Comparison of ENCODE assay signal across 8 mouse cellular contexts in genomic region chr13:100731462-100732046, GRCm38 (mm10). TPM values are rescaled to one million over a fixed set of nuclear protein-coding genes. Genes with fewer than 3 reads are reported as not detected.
DNase-seq lines count a peak whose midpoint lies in the region; ATAC-seq and TF ChIP-seq lines count a peak whose summit lies in the region.
"Not testable (repeated sequence)": the region's sequence is repeated elsewhere in the genome, so short reads cannot be mapped to it uniquely, and the experiment has no call there.

No protein-coding gene starts in this region.

- peak; percentile 21 for TF ChIP-seq CTCF in layer of hippocampus, adult 2 months (conservative IDR thresholded peaks at IDR 0.05)

- 0 out of 2 replicates have a peak overlapping the region, but pooled peaks have one; percentile 27 for H3K9ac ChIP-seq in forebrain, embryonic 12.5 days
- not testable (repeated sequence) for H3K9ac ChIP-seq in heart, embryonic 12.5 days; hindbrain, embryonic 16.5 days (ENCODE audit: low read depth, low read length); liver, embryonic 16.5 days (ENCODE audit: low read depth, low read length); midbrain, embryonic 14.5 days (replicated peaks; ENCODE audit: low read length); stomach, embryonic 15.5 days

- H3K4me1 ChIP-seq in forebrain, embryonic 12.5 days: peaks cover 16% of the 10 kb centered on the region
- H3K4me1 ChIP-seq in heart, embryonic 12.5 days (replicated peaks): peaks cover 22% of the 10 kb centered on the region
- H3K4me1 ChIP-seq in hindbrain, embryonic 16.5 days (ENCODE audit: control insufficient read depth, insufficient read depth, low read depth, low read length): peaks cover 11% of the 10 kb centered on the region
- H3K4me1 ChIP-seq in liver, embryonic 16.5 days (ENCODE audit: control insufficient read depth, low read depth, low read length): peaks cover 18% of the 10 kb centered on the region
- peaks cover 10% of the 10 kb centered on the region for H3K4me1 ChIP-seq in midbrain, embryonic 14.5 days (ENCODE audit: control insufficient read depth, insufficient read depth, low read length)
- peaks cover 13% of the 10 kb centered on the region for H3K4me1 ChIP-seq in stomach, embryonic 15.5 days

- WGBS in forebrain, embryonic 12.5 days: 91% methylated on average over 6 of the region's 6 CpGs
- WGBS in heart, embryonic 12.5 days: 90% methylated on average over 6 of the region's 6 CpGs
- 92% methylated on average over 5 of the region's 6 CpGs for WGBS in hindbrain, embryonic 16.5 days
- 88% methylated on average over 5 of the region's 6 CpGs for whole genome bisulfite sequencing in liver, embryonic 16.5 days (ENCODE audit: insufficient replicate concordance)
- WGBS in midbrain, embryonic 14.5 days: 92% methylated on average over 5 of the region's 6 CpGs
- WGBS in stomach, embryonic 15.5 days: 81% methylated on average over 6 of the region's 6 CpGs

- not testable (repeated sequence) for H3K27ac ChIP-seq in forebrain, embryonic 12.5 days; heart, embryonic 12.5 days (ENCODE audit: poor library complexity, severe bottlenecking); hindbrain, embryonic 16.5 days (ENCODE audit: low read depth, low read length); liver, embryonic 16.5 days (ENCODE audit: low read length); midbrain, embryonic 14.5 days (replicated peaks; ENCODE audit: low read depth, low read length)
- peak overlapping the region; percentile 81; the same call in 1 of the 2 replicates for H3K27ac ChIP-seq in layer of hippocampus, adult 2 months
- peak overlapping the region; percentile 94; the same call in 1 of the 2 replicates for H3K27ac ChIP-seq in stomach, embryonic 15.5 days

- DNase-seq in NIH3T3 (ENCODE audit: low read depth): peak; percentile 29
- DNase-seq in layer of hippocampus, adult 2 months (ENCODE audit: low spot score in 2 of 2); midbrain, embryonic 14.5 days: not testable (repeated sequence)

- not testable (repeated sequence) for H3K27me3 ChIP-seq in forebrain, embryonic 12.5 days; heart, embryonic 12.5 days (replicated peaks); hindbrain, embryonic 16.5 days (replicated peaks; ENCODE audit: control insufficient read depth, insufficient read depth, low read length); liver, embryonic 16.5 days (ENCODE audit: control insufficient read depth, insufficient read depth, low read depth, low read length); midbrain, embryonic 14.5 days (ENCODE audit: control insufficient read depth, insufficient read depth, low read length); stomach, embryonic 15.5 days (replicated peaks)

- ATAC-seq in forebrain, embryonic 12.5 days (ENCODE audit: low FRiP score); heart, embryonic 12.5 days (ENCODE audit: insufficient number of reproducible peaks, low FRiP score); hindbrain, embryonic 16.5 days; liver, embryonic 16.5 days (ENCODE audit: low read depth); midbrain, embryonic 14.5 days (ENCODE audit: low FRiP score, low TSS enrichment); stomach, embryonic 15.5 days (ENCODE audit: insufficient read depth, low FRiP score, low read depth): not testable (repeated sequence)

- peak overlapping the region; percentile 87; the same call in 1 of the 2 replicates for H3K4me3 ChIP-seq in forebrain, embryonic 12.5 days (replicated peaks)
- H3K4me3 ChIP-seq in heart, embryonic 12.5 days: peak overlapping the region; percentile 89
- H3K4me3 ChIP-seq in hindbrain, embryonic 16.5 days (ENCODE audit: low read length); layer of hippocampus, adult 2 months; liver, embryonic 16.5 days (ENCODE audit: low read depth, low read length); stomach, embryonic 15.5 days (replicated peaks): not testable (repeated sequence)
- H3K4me3 ChIP-seq in midbrain, embryonic 14.5 days (replicated peaks; ENCODE audit: low read depth, low read length): peak overlapping the region; percentile 89

- H3K9me3 ChIP-seq in forebrain, embryonic 12.5 days; heart, embryonic 12.5 days (replicated peaks); hindbrain, embryonic 16.5 days (ENCODE audit: control insufficient read depth, low read length); liver, embryonic 16.5 days (replicated peaks; ENCODE audit: control insufficient read depth, low read length); midbrain, embryonic 14.5 days (ENCODE audit: control insufficient read depth, low read length); stomach, embryonic 15.5 days: not testable (repeated sequence)

- peak overlapping the region; percentile 90; the same call in 1 of the 2 replicates for H3K4me2 ChIP-seq in forebrain, embryonic 12.5 days
- peak overlapping the region; percentile 87 for H3K4me2 ChIP-seq in heart, embryonic 12.5 days
- peak overlapping the region; percentile 74 for H3K4me2 ChIP-seq in hindbrain, embryonic 16.5 days (ENCODE audit: low read length)
- H3K4me2 ChIP-seq in liver, embryonic 16.5 days (ENCODE audit: low read depth, low read length): peak overlapping the region; percentile 77
- H3K4me2 ChIP-seq in midbrain, embryonic 14.5 days (ENCODE audit: low read length): peak overlapping the region; percentile 92
- peak overlapping the region; percentile 62 for H3K4me2 ChIP-seq in stomach, embryonic 15.5 days

- peaks cover 20% of the 10 kb centered on the region for H3K36me3 ChIP-seq in forebrain, embryonic 12.5 days (replicated peaks)
- peaks cover 30% of the 10 kb centered on the region for H3K36me3 ChIP-seq in heart, embryonic 12.5 days
- not testable (repeated sequence) for H3K36me3 ChIP-seq in hindbrain, embryonic 16.5 days (ENCODE audit: control insufficient read depth, insufficient read depth, low read length); stomach, embryonic 15.5 days
- peaks cover 11% of the 10 kb centered on the region for H3K36me3 ChIP-seq in liver, embryonic 16.5 days (ENCODE audit: control insufficient read depth, insufficient read depth)
- H3K36me3 ChIP-seq in midbrain, embryonic 14.5 days (ENCODE audit: control insufficient read depth, insufficient read depth, low read length): peaks cover 20% of the 10 kb centered on the region

RNA-seq across cellular contexts. Expression of gene Cdk7, which starts 0.8 kb away (rescaled TPM):
- polyA plus RNA-seq in forebrain, embryonic 12.5 days (2016; fragmentation: Nextera tagmentation; extraction: Ambion mirVana): 63.7 and 66.2 TPM in 2 replicates
- 76.6 and 77.0 TPM in 2 replicates for polyA plus RNA-seq in heart, embryonic 12.5 days (2016; fragmentation: Nextera tagmentation; extraction: Ambion mirVana)
- 35.8 and 40.0 TPM in 2 replicates for polyA plus RNA-seq in hindbrain, embryonic 16.5 days (2015; fragmentation: Nextera tagmentation; extraction: Ambion mirVana)
- total RNA-seq in layer of hippocampus, adult 2 months (2021): 10 to 100 TPM; 40.2 to 40.4 TPM
- polyA plus RNA-seq in liver, embryonic 16.5 days (2015; fragmentation: Nextera tagmentation; extraction: Ambion mirVana): 28.7 and 31.4 TPM in 2 replicates
- 43.2 and 46.0 TPM in 2 replicates for polyA plus RNA-seq in midbrain, embryonic 14.5 days (2014; fragmentation: Nextera tagmentation; extraction: Ambion mirVana)
- 75.6 and 81.7 TPM in 2 replicates for polyA plus RNA-seq in stomach, embryonic 15.5 days (2015; fragmentation: Nextera tagmentation; extraction: Ambion mirVana)

RNA-seq across cellular contexts. Expression of gene Mrps36, which starts 12.9 kb away (rescaled TPM):
- polyA plus RNA-seq in forebrain, embryonic 12.5 days (2016; fragmentation: Nextera tagmentation; extraction: Ambion mirVana): 124 and 132 TPM in 2 replicates
- polyA plus RNA-seq in heart, embryonic 12.5 days (2016; fragmentation: Nextera tagmentation; extraction: Ambion mirVana): 256 TPM in 2 replicates
- polyA plus RNA-seq in hindbrain, embryonic 16.5 days (2015; fragmentation: Nextera tagmentation; extraction: Ambion mirVana): 143 and 161 TPM in 2 replicates
- total RNA-seq in layer of hippocampus, adult 2 months (2021): 10 to 100 TPM; 51.1 to 56.0 TPM
- polyA plus RNA-seq in liver, embryonic 16.5 days (2015; fragmentation: Nextera tagmentation; extraction: Ambion mirVana): 92.4 and 98.8 TPM in 2 replicates
- 132 and 142 TPM in 2 replicates for polyA plus RNA-seq in midbrain, embryonic 14.5 days (2014; fragmentation: Nextera tagmentation; extraction: Ambion mirVana)
- 184 TPM in 2 replicates for polyA plus RNA-seq in stomach, embryonic 15.5 days (2015; fragmentation: Nextera tagmentation; extraction: Ambion mirVana)

RNA-seq across cellular contexts. Expression of gene Cenph, which starts 44.1 kb away (rescaled TPM):
- 46.3 and 48.9 TPM in 2 replicates for polyA plus RNA-seq in forebrain, embryonic 12.5 days (2016; fragmentation: Nextera tagmentation; extraction: Ambion mirVana)
- polyA plus RNA-seq in heart, embryonic 12.5 days (2016; fragmentation: Nextera tagmentation; extraction: Ambion mirVana): 21.8 and 24.0 TPM in 2 replicates
- polyA plus RNA-seq in hindbrain, embryonic 16.5 days (2015; fragmentation: Nextera tagmentation; extraction: Ambion mirVana): 6.5 and 7.6 TPM in 2 replicates
- under 1 TPM in 1 of 2 experiments, not detected in 1; 0.38 TPM for total RNA-seq in layer of hippocampus, adult 2 months (2021)
- 24.0 and 24.2 TPM in 2 replicates for polyA plus RNA-seq in liver, embryonic 16.5 days (2015; fragmentation: Nextera tagmentation; extraction: Ambion mirVana)
- 5.1 and 8.3 TPM in 2 replicates for polyA plus RNA-seq in midbrain, embryonic 14.5 days (2014; fragmentation: Nextera tagmentation; extraction: Ambion mirVana)
- polyA plus RNA-seq in stomach, embryonic 15.5 days (2015; fragmentation: Nextera tagmentation; extraction: Ambion mirVana): 28.0 and 33.9 TPM in 2 replicates

RNA-seq across cellular contexts. Expression of gene Ccnb1, which starts 54.8 kb away (rescaled TPM):
- polyA plus RNA-seq in forebrain, embryonic 12.5 days (2016; fragmentation: Nextera tagmentation; extraction: Ambion mirVana): 343 and 352 TPM in 2 replicates
- polyA plus RNA-seq in heart, embryonic 12.5 days (2016; fragmentation: Nextera tagmentation; extraction: Ambion mirVana): 214 and 218 TPM in 2 replicates
- 42.4 and 52.9 TPM in 2 replicates for polyA plus RNA-seq in hindbrain, embryonic 16.5 days (2015; fragmentation: Nextera tagmentation; extraction: Ambion mirVana)
- under 1 TPM; 0.29 to 0.90 TPM for total RNA-seq in layer of hippocampus, adult 2 months (2021)
- 186 and 211 TPM in 2 replicates for polyA plus RNA-seq in liver, embryonic 16.5 days (2015; fragmentation: Nextera tagmentation; extraction: Ambion mirVana)
- 31.0 and 69.9 TPM in 2 replicates for polyA plus RNA-seq in midbrain, embryonic 14.5 days (2014; fragmentation: Nextera tagmentation; extraction: Ambion mirVana)
- 207 and 208 TPM in 2 replicates for polyA plus RNA-seq in stomach, embryonic 15.5 days (2015; fragmentation: Nextera tagmentation; extraction: Ambion mirVana)
